Mouse (Mus musculus) layer of hippocampus, postnatal 14 days (tissue): ENCODE measurements around the gene Ms4a18. TPM values are rescaled to one million over a fixed set of nuclear protein-coding genes. Genes with fewer than 3 reads are reported as not detected.
A peak's percentile ranks its signal among the peaks of the same experiment; 100 is the strongest.

Experiments used
- DNase-seq, 2 experiments: peaks; one replicate each; pipeline ENCODE4 v3.0.0; 2021 to 2022; ENCODE audit warnings: low spot score in 2 of 2, mixed read lengths in 1 of 2
- total RNA-seq, 2 experiments: library from RNA; stranded (reverse); gene quantifications; 2 replicates each; pipeline ENCODE4 v1.2.3; 2021

The Ms4a18 gene
- total RNA-seq, 2 experiments from 2014 or later: not detected

DNA sequence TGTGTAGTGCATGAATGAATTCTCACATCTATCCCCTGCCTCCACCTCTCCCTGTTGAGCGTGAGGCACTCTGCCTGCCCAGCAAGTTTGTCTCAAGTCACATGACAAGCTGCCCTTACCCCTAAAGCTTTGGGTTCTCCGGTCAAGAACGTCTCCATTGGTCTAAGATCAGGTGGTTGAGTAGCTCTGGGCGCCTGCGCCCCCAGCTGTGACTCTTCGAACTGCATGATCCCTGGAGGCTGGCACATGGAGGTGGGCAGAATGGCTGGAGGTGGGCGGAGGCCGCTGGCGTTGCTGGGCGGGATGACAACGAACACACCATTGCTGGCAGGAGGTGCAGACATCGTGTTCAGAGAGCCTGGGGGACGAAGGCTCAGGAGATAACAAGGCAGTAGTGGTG, 33.3 kb downstream of the Ms4a18 start:
- no peak for DNase-seq

DNA sequence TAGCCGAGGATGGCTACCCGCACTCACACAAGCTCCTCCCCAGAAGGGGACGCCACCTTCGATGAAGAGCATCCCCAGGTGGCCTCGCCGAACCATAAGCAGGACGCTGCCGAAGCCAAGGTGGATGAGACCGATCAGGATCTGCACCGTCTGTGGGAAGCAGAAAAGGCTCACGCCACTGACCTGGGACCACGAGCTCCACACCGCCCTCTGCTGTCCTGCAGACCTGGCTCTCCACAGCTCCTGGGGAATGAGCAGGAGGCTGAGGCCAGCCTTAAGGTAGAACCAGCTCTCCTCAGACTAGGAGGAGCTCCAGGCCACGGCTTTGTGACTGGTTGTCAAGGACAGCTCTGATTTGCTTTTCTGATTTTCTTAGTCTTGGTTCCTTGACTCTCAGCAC, 34.7 kb downstream of the Ms4a18 start:
- DNase-seq: no peak

DNA sequence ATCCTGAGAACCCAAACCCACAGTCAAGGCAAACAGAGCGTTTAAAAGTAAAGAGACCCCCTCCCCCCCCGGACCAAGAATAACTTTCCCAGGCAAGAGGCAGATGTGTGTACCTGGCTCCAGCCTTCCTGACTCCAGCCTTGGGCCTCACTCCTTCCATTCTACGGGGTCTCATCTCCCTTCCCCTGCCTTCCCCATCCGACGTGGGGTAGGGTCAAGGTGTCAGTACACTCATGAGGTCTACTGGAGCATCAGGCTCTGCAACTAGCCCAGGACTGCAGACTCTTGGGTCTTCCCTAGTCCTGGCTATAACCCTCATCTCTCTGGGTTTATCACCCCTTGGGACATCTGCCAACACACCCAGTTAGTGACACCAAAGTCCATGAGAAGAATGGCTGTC, 37.6 kb downstream of the Ms4a18 start:
- DNase-seq: no peak

DNA sequence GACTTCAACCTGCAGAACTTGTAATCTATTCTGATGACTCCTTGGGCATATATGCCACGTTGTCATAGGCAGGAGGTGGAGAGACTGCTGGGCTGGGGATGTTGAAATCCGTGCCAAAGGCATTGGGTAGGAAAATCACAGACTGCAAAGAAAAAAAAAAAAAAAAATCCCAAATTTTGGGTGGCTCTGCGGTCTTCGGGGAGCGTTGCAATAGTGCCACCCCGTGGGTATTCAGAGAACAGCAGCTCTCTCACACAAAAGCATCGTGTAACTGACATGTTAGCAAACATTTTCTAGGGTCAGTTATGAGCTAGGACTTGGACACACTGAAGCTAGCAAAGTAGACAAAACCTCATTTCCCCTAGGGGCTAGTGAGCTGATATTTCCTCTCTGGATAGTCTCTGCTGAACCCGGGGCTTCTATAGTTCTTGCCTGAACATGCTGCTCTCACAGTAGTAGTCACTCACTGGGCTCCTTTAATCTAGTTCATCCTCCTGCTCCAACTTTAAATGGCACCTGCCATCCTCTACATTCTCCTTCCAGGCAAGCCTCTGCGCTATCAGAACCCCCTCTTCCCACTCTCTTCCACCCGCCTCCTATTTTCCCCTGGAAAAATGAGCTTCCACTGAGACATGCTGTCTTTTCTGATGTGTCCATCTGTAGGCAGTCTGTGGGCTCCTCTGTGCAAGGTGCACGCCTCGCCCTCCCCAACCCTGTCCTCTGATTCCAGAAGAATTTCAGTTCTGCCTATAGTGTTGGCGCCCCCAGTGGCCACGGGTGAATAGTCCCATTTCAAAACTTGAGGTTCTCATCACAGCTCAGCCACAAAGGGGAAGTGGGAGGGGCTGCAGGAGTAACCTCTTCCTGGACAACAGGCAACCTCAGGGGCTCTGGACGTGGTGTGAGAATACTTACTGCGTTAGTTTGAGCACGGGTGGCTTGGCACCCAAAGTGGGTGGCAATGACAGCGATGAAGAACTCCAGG, 38.4 kb downstream of the Ms4a18 start:
- peak; percentile 64 to 70 for DNase-seq

DNA sequence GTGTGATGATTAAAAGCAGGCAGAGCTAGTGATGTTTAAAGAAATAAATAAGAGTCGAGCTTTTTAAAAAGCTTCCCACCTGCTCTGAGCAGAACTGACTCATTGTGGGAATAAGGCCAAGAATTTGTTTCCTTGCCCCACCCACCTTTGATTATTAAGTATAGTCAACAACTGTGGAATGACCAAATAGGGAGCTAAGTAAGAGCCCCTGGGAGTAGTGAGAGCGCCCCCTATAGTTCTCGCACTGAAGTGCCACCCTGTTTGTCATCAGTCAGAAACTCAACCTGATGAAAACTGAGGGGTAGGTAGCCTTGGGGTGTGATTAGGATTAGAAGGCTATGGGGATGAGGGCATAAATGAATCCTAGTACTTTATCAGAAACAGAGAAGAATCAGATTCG, 41.5 kb downstream of the Ms4a18 start:
- no peak for DNase-seq

DNA sequence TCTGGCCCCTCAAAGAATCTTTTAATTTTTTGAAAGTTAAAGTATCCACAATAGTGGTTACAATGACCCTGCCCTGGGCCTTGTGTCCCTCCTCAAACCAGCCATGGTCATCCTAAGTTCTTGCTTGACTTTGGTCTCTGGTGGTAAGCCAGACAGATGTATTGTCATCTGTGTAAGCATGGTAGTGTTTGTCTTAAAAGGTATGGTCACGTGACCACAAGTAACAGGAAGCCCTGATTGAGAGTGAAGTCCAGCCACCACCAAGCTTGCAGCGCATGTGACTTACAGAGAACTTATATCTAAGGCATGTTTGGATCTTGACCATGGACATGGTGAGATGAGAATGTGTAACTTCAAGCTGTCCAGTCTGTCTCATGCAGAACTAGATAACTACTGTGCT, 42.6 kb downstream of the Ms4a18 start:
- DNase-seq: no peak

DNA sequence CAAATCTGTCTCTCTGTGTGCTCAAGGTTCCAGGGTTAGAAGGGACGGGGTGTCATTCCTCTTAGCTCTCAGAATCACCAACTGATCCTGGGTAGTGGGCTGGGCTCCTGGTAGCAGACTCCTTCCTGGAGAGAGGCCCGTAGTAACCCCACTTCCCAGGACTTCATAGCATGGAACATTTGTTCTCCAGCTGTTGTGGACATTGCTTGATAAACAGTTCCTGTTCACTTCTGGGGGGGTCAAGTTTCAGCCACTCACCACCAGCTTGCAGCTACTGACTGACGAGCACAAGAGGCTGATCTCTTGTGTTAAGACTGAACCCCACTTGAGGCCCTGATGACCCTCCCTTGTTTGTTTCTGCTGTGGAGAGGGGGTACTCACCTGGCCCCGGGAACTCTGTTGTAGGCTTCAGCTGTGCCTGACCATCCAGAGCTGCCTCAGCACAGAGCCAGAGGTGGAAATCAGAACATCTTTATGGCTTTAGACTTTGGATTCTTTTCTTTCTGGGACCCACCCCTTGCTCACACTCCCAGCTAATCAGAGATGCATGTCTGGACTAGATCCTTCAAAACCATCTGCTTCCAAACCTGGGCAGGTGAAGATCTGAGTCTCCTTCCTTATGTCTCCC, 43.5 kb downstream of the Ms4a18 start, which contains the start of gene Ms4a10:
TSS of gene Ms4a10 (minus strand) at position 433 of the 628 bp plus-strand sequence.
- no peak for DNase-seq

DNA sequence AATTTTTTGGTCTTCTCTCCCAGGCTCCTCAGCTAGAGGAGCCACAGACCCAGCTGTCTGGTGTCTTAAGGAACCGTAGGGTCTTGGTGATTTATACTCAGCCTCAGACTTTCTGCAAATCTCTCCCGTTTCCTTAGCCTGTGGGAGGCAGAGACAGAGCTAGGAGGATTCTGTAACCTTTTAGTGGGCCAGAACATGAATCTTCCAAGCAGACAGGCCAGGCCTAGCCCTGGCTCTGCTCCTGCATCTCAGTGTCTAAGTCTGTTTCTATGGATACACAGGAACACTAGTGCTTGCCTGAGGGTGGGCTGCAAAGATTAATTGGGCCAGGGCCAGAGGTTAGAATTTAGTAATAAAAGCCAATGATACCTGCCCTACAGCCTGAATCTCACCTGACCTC, 44.6 kb downstream of the Ms4a18 start:
- DNase-seq: no peak

DNA sequence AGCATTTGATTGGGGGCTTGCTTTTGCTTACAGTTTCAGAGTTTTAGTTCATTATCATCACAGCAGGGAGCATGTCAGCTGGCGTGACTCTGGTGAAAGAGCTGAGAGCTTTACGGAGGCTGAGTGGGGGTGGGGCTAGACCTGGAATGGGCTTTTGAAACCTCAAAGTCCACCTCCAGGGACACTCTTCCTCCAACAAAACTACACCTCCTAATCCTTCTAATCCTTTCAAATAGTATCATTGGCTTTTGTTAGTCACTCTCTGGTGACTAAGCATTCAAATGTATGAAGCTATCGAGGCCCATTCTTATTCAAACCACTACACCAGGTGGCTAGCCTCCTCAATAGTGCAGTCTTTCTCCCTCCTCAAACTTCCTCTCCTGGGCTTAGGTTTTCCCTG, 45.2 kb downstream of the Ms4a18 start:
- DNase-seq: no peak

DNA sequence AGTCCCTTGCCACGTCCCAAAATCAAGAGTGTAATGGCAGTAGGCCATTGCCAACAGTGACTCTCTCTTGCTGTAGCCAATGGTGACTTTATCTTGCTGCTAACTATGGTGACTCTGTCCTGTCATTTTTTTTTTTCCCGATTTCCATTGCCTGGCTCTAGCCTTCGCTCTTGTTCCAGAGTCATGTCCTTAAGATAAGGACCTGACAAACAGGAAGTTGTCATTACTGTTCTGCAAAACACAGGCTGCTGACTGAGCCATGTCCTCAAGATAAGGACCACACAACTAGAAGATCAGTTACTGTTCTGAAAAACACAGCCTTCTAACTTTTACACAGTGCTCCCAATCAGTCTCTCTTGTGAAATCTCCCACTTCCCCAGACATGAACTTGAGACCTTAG, 47.4 kb downstream of the Ms4a18 start:
- no peak for DNase-seq

DNA sequence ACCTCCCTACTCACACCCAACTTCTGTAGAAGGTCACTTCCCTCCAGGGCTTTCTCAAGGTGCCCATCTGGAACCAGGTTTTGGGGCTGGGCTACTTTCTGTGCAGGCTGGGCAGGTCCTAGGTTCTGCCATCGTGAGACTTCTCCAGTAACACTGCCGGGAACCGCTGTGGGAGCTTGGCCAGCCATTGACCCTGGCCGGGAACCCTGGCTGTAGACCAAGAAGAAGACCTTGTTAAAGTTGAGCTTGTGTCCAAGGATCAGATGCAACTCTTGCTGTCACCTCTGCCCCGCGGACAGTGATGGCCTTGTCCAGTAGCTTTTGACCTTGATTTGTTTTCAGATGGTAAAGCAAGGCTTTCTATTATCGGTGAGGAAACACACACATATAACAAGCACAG, 49.3 kb downstream of the Ms4a18 start:
- no peak for DNase-seq

DNA sequence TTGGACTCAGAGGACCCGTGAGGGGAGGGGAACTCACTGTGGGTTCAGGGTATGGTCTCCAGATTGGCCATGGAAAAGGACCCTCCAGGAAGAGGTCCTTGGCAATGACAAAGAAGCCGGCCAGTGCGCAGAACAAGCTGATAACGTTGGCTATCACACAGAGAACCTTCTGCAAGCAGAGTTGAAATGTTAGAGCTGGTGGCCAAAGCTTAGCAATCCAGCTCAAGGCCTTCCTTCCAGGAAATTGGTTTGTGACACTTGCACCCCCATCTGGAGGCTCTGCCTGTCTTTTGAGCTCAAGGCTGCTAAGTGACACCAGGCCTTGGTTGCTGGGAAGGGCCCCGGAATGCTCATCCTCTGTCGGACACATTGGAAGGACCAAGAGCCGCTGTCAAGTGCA, 52.1 kb downstream of the Ms4a18 start:
- DNase-seq: no peak

DNA sequence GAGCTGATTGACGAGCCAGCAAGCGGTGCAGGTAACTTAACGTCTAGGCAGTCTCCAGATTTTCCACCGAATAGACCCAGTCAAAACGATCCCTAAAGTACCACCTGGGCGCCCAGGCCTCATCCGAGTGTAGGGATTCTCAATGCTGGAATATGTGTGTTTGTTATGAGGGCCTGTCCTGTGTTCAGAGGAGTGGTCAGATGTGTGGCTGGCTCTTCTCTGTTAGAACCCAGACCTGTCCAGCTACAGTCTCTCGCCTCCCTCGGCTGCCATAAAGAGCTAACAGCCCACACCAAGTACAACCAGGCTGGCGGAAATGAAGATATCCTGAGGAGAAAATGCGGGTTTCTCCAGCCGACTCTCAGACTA, 57.9 kb downstream of the Ms4a18 start:
- DNase-seq: no peak

DNA sequence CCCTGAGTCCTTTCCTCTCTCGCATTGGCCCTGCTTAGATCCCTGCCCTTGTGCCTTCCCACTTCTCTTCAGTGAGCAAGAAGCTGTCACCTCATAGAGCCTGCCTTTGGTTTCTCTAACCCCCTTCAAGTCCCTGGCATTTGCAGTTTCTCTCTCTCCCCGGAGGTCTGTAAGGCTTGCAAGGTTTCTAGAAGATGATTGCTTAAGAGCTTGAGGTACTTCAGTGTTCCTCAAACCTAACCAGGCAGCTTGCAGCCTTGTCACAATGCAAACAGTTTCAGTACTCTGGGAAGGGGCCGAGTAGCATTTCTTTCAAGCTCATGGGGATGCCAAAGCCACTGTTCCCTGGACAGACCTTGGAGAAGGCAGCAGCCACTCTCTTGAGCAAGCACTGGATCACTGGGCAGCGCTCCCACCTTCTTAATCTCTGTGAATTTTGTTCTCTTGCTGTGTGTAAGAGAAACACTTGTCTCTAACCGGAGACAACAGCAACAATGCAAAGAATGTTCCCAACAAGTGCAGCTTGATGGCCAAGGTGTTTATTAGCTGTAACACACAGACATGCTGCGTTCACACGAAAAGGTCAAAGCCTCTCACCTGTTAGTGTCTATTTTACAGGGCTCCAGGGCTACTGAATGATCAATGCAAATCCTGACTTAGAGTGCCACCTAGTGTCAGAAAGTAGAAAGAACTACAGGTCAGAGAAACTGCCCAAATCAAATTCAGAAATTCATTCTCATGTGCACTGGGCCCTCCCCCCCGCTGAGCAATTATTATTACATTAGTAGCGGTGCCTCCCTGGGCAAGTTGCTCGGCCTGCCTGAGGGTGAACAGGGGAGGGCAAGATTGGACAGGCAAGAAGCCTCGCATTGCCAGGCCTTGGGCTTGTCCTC, 58.5 kb downstream of the Ms4a18 start:
- DNase-seq: peak in 1 of 2 experiments; percentile 73

DNA sequence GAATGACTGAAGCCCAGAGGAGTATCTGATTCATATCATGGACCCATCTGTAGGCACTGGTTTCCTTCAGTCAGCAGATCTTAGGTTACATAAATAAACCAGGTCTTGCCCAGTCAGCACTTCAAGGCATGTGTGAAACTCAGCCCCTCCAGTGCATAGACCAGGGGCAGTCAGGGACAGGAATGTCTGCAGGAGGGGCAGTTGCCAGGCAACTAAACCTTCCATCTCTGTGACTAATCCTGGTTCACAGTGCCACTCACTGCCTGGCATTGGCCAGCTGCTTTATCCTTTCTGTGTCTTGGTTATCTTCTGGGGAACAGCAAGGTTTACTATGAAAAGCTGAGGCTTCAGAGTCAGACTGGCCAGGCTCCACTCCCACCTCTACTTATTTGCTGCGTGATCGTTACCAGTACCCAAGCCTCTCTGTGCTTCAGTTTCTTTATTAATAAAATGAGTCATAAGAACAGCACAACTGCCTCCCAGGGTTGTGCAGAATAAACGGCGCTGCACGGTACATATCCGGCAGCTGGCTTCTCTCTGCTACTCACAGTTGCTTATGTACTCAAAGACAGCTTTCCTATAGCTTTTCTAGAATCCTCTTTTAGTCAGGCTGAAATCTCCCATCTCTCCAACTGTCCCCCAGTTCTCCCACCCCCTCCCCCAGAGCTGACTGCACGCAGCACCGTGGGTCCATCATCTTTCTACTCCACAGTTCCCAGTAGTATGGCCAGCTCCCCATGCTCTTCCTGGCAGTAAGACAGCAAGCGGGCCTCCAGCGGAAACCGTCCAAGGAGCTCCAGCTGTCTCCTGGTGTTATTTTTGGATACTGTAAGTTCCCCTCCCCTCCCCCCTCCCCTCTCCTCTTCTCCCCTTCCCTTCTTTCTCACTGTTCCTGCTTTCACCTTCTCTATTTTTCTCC, 65.6 kb downstream of the Ms4a18 start:
- DNase-seq: peak in 1 of 2 experiments; percentile 26

DNA sequence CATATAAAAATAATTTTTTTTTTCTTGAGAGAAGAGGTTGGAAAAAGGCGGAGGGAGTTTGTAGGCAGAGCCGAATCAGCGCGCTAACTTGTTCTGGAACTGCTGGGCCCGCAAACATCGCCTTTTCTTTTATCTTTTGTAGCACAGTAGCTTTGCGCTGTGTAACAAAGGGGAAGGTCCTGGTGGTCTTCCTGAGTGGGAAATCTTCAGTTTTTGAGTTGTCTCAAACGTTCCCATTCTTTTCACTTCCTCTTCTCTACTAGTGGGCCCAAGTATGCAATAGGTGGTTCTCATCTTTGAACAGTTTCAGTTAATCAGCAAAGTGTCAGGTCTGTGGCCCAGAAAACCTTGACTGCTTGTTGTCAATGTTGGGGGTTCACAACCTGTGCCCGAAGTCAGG, 68.3 kb downstream of the Ms4a18 start:
- no peak for DNase-seq

DNA sequence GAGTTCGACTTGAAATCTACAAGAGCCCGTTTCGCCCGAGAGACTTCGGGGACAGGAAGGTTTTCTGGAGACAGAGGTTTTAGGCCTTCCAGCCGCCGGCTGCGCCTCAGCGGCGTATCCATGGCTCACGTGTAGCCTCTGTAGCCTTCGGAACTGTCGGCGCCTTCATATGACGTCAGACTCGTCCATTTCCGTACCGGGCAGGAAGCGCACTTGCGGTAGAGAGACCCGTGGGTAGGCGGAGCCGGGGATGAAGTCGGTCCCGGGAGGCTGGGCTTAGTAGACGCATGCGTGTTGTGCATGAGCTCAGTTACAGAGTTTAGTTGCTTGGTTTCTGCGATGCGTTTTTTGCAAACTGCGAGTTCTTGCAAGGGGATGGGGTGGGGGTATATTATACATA, 68.7 kb downstream of the Ms4a18 start, which contains the start of gene Ccdc86:
TSS of gene Ccdc86 (minus strand) at position 155 of the 400 bp plus-strand sequence.
- peak; percentile 92 to 98 for DNase-seq

DNA sequence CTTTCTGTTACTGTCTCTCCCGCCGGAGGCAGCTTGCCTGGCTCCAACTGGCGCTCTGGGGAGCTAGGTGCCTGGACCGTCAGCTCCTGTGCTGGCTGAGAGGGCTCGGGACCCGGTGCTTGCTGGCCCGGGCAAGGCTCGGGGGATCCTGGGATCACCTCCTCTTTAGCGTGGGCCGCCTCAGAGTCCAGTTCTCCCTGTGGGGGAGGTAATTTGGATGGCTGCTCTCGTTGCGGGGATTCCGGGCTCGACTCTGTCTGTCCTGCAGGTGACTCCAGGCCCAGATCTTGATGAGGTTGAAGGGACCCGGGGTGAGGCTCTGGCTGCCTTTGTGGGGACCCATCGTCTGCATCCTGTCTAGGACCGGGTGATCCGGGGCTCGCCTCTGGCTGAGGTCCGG, 69.4 kb downstream of the Ms4a18 start:
- DNase-seq: no peak

DNA sequence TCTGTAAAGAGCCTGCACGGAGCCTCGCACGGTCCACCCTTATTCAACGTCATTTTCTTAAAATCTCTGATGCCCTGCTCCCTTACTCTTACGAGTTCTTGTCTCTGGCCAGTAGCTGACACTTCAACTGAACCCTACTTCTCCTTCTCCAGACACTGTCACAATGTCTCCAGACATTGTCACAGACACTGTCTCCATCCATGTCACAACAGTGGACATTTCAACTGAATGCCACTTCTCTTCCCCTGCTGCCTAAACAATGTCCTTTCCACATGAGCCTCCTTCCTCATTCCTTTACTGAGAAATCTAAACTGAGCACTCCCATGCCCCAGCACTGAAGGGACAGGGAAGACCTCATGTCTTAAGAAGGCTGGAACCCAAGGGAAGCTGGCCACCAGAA, 70.6 kb downstream of the Ms4a18 start:
- DNase-seq: no peak
